Mouse (Mus musculus) embryonic fibroblast, embryonic 13.5 days (primary cell): ENCODE results near the gene Ccdc116.

Source experiments
- CTCF ChIP-seq: IDR thresholded peaks from 2 replicates; pipeline ENCODE4 v1.5.1; 2011; ENCODE audit warnings: mild to moderate bottlenecking, control low read depth, low read length, moderate library complexity, borderline replicate concordance; ENCODE audit not compliant: insufficient read depth
- POLR2A ChIP-seq: IDR thresholded peaks from 2 replicates; pipeline ENCODE4 v1.6.1; 2011; ENCODE audit warnings: low read depth, mild to moderate bottlenecking, control low read depth, low read length, moderate library complexity

DNA sequence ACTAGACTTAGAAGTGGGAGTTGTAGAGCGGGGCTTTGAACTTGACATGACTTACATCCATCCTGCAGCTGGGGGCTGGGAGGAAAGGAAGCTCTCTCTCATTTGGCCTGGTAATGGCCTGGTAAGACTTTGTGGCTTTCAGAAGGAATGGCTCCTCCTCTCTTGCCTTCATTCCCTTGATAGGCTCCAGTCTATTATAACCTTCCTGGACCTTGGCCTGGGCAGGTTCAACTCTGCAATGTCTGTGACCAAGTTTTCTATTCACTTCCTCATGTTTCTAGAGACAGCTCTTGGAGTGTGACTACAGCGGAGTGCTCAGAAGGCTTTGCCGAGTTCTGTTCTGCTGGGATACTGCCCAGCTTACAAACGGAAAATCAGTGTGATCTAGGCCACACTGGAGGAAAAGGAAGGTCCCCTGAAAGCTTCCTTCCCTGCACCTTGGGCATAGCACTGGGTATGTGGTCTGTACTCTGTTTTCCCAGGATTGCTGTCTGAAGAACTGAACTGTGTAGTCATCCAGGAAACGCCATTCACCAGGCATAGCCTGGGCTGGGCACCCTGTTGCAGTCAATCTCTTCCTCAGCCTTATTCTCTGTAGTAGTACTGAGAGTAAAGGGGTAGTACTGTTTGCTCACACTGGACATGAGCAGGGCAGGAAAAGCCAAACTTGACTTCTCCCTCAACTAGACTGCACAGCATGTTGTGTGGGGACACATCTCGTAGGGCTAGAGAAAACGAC, 3.7 kb upstream of the Ccdc116 start:
- TF ChIP-seq CTCF: no peak
- no peak for TF ChIP-seq POLR2A
